ENCODE assay signal across 27 mouse cellular contexts in genomic region chr6:129623735-129624134, GRCm38 (mm10). TPM values are rescaled to one million over a fixed set of nuclear protein-coding genes. Genes with fewer than 3 reads are reported as not detected.
DNase-seq lines count a peak whose midpoint lies in the region; ATAC-seq and TF ChIP-seq lines count a peak whose summit lies in the region.
"Had no signal": no experiment of that assay in that cellular context is flagged by ENCODE, and none has a peak within 500 bp of the region (broad histone marks: within the 10 kb centered on the region; RNA-seq: fewer than 3 reads in every experiment).

Klrk1 (minus strand) TSS chr6:129623864.

- TF ChIP-seq CTCF in cerebellum, adult 2 months (IDR thresholded peaks at IDR 0.05; ENCODE audit: borderline replicate concordance, insufficient read depth, low read depth, low read length): no peak

- no peaks in the 10 kb centered on the region for H3K36me3 ChIP-seq in midbrain, embryonic 10.5 days
- H3K36me3 ChIP-seq: embryonic facial prominence, embryonic 10.5 days; embryonic facial prominence, embryonic 13.5 days; hindbrain, embryonic 12.5 days; hindbrain, embryonic 15.5 days had no signal

- TF ChIP-seq POLR2A in cerebellum, adult 2 months (IDR thresholded peaks at IDR 0.05; ENCODE audit: borderline replicate concordance, insufficient read depth, low read length): no peak

- no peak within 1 kb of the TSS for H3K4me3 ChIP-seq in cerebellum, adult 2 months (replicated peaks; ENCODE audit: insufficient read depth, low read depth, low read length)
- H3K4me3 ChIP-seq in midbrain, embryonic 10.5 days: no peak within 1 kb of the TSS
- H3K4me3 ChIP-seq: embryonic facial prominence, embryonic 10.5 days; embryonic facial prominence, embryonic 13.5 days; erythroblast, embryonic 14.5 days; forebrain, embryonic 13.5 days; hindbrain, embryonic 12.5 days; hindbrain, embryonic 15.5 days had no signal

- ATAC-seq in common myeloid progenitor, adult 5-6 weeks (replicated peaks; ENCODE audit: low read depth, poor library complexity, severe bottlenecking): peak; percentile 54
- ATAC-seq in megakaryocyte progenitor cell, adult 5-6 weeks (replicated peaks; ENCODE audit: poor library complexity): peak; percentile 80
- ATAC-seq: forebrain, embryonic 13.5 days; forebrain, embryonic 16.5 days had no signal

- 76% methylated on average over 4 of the region's 4 CpGs for WGBS in cerebellum, adult 2 months
- WGBS in midbrain, embryonic 10.5 days: 81% methylated on average over 4 of the region's 4 CpGs

- DNase-seq in A20 (ENCODE audit: low read depth, low spot score): peak; percentile 9
- DNase-seq in cerebellum, adult 2 months: no peak
- DNase-seq in thymus, postnatal 14 days: no peak
- DNase-seq in midbrain, embryonic 10.5 days (ENCODE audit: low spot score): no peak
- DNase-seq: adrenal gland, adult 2 months; adrenal gland, postnatal 14 days; B cell, adult 2 months; cerebellum, adult 11 months; cerebellum, adult 8-10 months; cerebellum, postnatal 25 days; embryo, embryonic 11 days; gastrocnemius, postnatal 10 days; gastrocnemius, postnatal 36 days; heart, adult 11 months had no signal

- H3K4me1 ChIP-seq in cerebellum, adult 2 months (ENCODE audit: control insufficient read depth, insufficient read depth, low read length): no peaks in the 10 kb centered on the region
- no peaks in the 10 kb centered on the region for H3K4me1 ChIP-seq in midbrain, embryonic 10.5 days
- H3K4me1 ChIP-seq: embryonic facial prominence, embryonic 10.5 days; embryonic facial prominence, embryonic 13.5 days; forebrain, embryonic 13.5 days; hindbrain, embryonic 12.5 days; hindbrain, embryonic 15.5 days had no signal

- no peak within 1 kb of the TSS for H3K27ac ChIP-seq in cerebellum, adult 2 months (ENCODE audit: insufficient read depth, low read length)
- H3K27ac ChIP-seq in midbrain, embryonic 10.5 days (replicated peaks): no peak within 1 kb of the TSS
- H3K27ac ChIP-seq: embryonic facial prominence, embryonic 10.5 days; embryonic facial prominence, embryonic 13.5 days; forebrain, embryonic 13.5 days; hindbrain, embryonic 12.5 days; hindbrain, embryonic 15.5 days had no signal

- no peaks in the 10 kb centered on the region for H3K27me3 ChIP-seq in cerebellum, adult 2 months (ENCODE audit: control insufficient read depth, insufficient read depth, low read length)
- H3K27me3 ChIP-seq in midbrain, embryonic 10.5 days (ENCODE audit: low read depth, poor library complexity, severe bottlenecking): no peaks in the 10 kb centered on the region
- H3K27me3 ChIP-seq: embryonic facial prominence, embryonic 13.5 days; forebrain, embryonic 13.5 days; hindbrain, embryonic 12.5 days; hindbrain, embryonic 15.5 days had no signal

- H3K9me3 ChIP-seq in midbrain, embryonic 10.5 days (replicated peaks): no peaks in the 10 kb centered on the region
- H3K9me3 ChIP-seq: embryonic facial prominence, embryonic 10.5 days; embryonic facial prominence, embryonic 13.5 days; forebrain, embryonic 13.5 days; hindbrain, embryonic 12.5 days; hindbrain, embryonic 15.5 days had no signal

RNA-seq across cellular contexts. Expression of gene Klrk1, which starts in this region (rescaled TPM):
- 2.5 and 2.6 TPM in 2 replicates for total RNA-seq in common myeloid progenitor, adult 5-6 weeks (2017)
- 5.7 and 8.2 TPM in 2 replicates for total RNA-seq in megakaryocyte progenitor cell, adult 5-6 weeks (2015)
- 11.8 and 12.2 TPM in 2 replicates for total RNA-seq in megakaryocyte progenitor cell, adult 5-6 weeks (2017)
- polyA plus RNA-seq in cerebellum, adult 2 months (2012; rRNA removed): 0.13 TPM in 1 of 2 replicates, not detected in the other
- polyA plus RNA-seq in midbrain, embryonic 10.5 days (2016; fragmentation: Nextera tagmentation; extraction: Ambion mirVana): 0.22 and 0.39 TPM in 2 replicates
- total RNA-seq: adrenal gland, postnatal 14 days; gastrocnemius, adult 18-20 months; gastrocnemius, postnatal 10 days; gastrocnemius, postnatal 36 days; MEL had no signal
- polyA plus RNA-seq: adrenal gland, adult 2 months; erythroblast, embryonic 14.5 days; heart, embryonic 11.5 days; heart, embryonic 14.5 days had no signal
